8 mouse cellular contexts compared by ENCODE assay signal in genomic region chr11:78343381-78344327, GRCm38 (mm10). TPM values are rescaled to one million over a fixed set of nuclear protein-coding genes. Genes with fewer than 3 reads are reported as not detected.
DNase-seq lines count a peak whose midpoint lies in the region; ATAC-seq lines count a peak whose summit lies in the region.

TSS of gene Unc119 (plus strand) at chr11:78343482.

- DNase-seq in adrenal gland, adult 18-20 months (ENCODE audit: low spot score in 2 of 2) = peak; percentile 84 to 85
- peak; percentile 75 for DNase-seq in gastrocnemius, postnatal 25 days
- DNase-seq in left cerebral cortex, postnatal 14 days (ENCODE audit: low spot score in 2 of 2) = peak in 1 of 2 experiments; percentile 69
- DNase-seq in right cerebral cortex, postnatal 10 days (ENCODE audit: low spot score in 2 of 2) = peak; percentile 82 to 83
- peak; percentile 74 to 76 for DNase-seq in urinary bladder, postnatal 4 days (ENCODE audit: low spot score in 2 of 2)

- intact Hi-C loops in left cerebral cortex, postnatal 14 days (cut with DNase I) = loop anchor here (5.0 kb wide), 1 partner anchor 81 kb away; the partner anchor contains the start of gene 2610507B11Rik

- ATAC-seq in common myeloid progenitor, adult 5-6 weeks (replicated peaks; ENCODE audit: low read depth, poor library complexity, severe bottlenecking) = peak; percentile 25
- ATAC-seq in inflammation-experienced regulatory T-cells, adult 6 months = peak; percentile 51
- peak; percentile 35 for ATAC-seq in megakaryocyte progenitor cell, adult 5-6 weeks (replicated peaks; ENCODE audit: poor library complexity)

RNA-seq across cellular contexts. Expression of gene Unc119, which starts in this region (rescaled TPM):
- 10 to 100 TPM; 25.8 to 29.0 TPM for total RNA-seq in adrenal gland, adult 18-20 months (2021)
- 13.5 and 33.7 TPM in 2 replicates for total RNA-seq in common myeloid progenitor, adult 5-6 weeks (2017)
- 10 to 100 TPM in 1 of 2 experiments, 1 to 10 TPM in 1; 8.4 to 10.5 TPM for total RNA-seq in gastrocnemius, postnatal 25 days (2021)
- polyA plus RNA-seq in inflammation-experienced regulatory T-cells, adult 6 months (2017; shearing (Covaris generic)) = 10 to 100 TPM; 11.3 to 29.0 (median 11.9) TPM
- total RNA-seq in left cerebral cortex, postnatal 14 days (2021) = 10 to 100 TPM; 28.2 to 30.6 TPM
- total RNA-seq in megakaryocyte progenitor cell, adult 5-6 weeks (2015) = 27.2 and 34.4 TPM in 2 replicates
- total RNA-seq in megakaryocyte progenitor cell, adult 5-6 weeks (2017) = 25.7 and 29.2 TPM in 2 replicates
